Mouse (Mus musculus) bone marrow macrophage, adult 2 months (primary cell): ENCODE data around the gene Tmem156. TPM values are rescaled to one million over a fixed set of nuclear protein-coding genes. Genes with fewer than 3 reads are reported as not detected.

Source experiments
- H3K27ac ChIP-seq: 2 replicates; pipeline ENCODE4 v1.5.1; 2012; ENCODE audit warnings: low read depth, low read length; ENCODE audit not compliant: insufficient read depth
- H3K4me1 ChIP-seq: 2 replicates; pipeline ENCODE4 v1.6.1; 2012; ENCODE audit warnings: low read length; ENCODE audit not compliant: control insufficient read depth, insufficient read depth
- H3K4me3 ChIP-seq: 2 replicates; pipeline ENCODE4 v1.5.1; 2012; ENCODE audit warnings: mild to moderate bottlenecking, low read length, moderate library complexity; ENCODE audit not compliant: insufficient read depth
- CTCF ChIP-seq: IDR thresholded peaks from 2 replicates; pipeline ENCODE4 v1.5.1; 2012; ENCODE audit warnings: low read depth, mild to moderate bottlenecking, low read length, moderate library complexity
- POLR2A ChIP-seq: IDR thresholded peaks from 2 replicates; pipeline ENCODE4 v1.6.1; 2012; ENCODE audit warnings: mild to moderate bottlenecking, low read depth, low read length, borderline replicate concordance
- polyA plus RNA-seq: library from polyadenylated mRNA; stranded (reverse); fragments of >200 nt; gene quantifications from 2 replicates; pipeline ENCODE4 v1.2.4, GENCODE M21; 2012; ENCODE audit not compliant: missing spikeins, insufficient read depth, insufficient read length

Tmem156 gene
- polyA plus RNA-seq, 1 experiment = 6.1 TPM

DNA sequence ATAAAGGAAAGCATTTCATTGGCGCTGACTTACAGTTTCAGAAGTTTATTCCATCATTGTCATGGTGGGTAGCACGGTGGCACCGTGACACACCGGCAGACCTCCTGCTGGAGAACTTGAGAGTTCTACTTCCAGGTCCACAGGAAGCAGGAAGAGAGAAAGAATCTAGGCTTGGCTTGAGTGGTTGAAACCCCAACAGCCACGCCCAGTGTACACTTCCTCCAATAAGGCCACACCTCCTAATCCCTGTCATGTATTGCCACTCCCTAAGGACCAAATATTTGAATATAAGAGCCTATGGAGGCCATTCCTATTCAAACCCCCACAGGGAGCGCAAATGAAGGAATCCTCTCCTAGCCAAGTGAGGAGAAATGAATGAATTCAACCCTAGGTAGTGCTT, 34.3 kb downstream of the Tmem156 start:
- TF ChIP-seq CTCF (no peak), POLR2A (no peak)
- Histone ChIP-seq H3K4me1 (no peaks in the 10 kb centered on the region), H3K4me3 (no peak overlapping the region), H3K27ac (no peak overlapping the region)

GRCm38 (mm10) chr5:65051513-65051912, 40.4 kb downstream of the Tmem156 start:
- H3K4me1 ChIP-seq = no peaks in the 10 kb centered on the region
- H3K27ac ChIP-seq = no peak overlapping the region
- TF ChIP-seq CTCF (no peak), POLR2A (no peak)
- no peak overlapping the region for H3K4me3 ChIP-seq

GRCm38 (mm10) chr5:65049880-65050279, 42.1 kb downstream of the Tmem156 start:
- TF ChIP-seq POLR2A (no peak), CTCF (no peak)
- no peak overlapping the region for H3K4me3 ChIP-seq
- H3K27ac ChIP-seq = no peak overlapping the region
- no peaks in the 10 kb centered on the region for H3K4me1 ChIP-seq

GRCm38 (mm10) chr5:65047285-65047855, 44.6 kb downstream of the Tmem156 start:
- H3K4me1 ChIP-seq = no peaks in the 10 kb centered on the region
- no peak overlapping the region for H3K27ac ChIP-seq
- TF ChIP-seq CTCF = no peak
- no peak for TF ChIP-seq POLR2A
- H3K4me3 ChIP-seq = no peak overlapping the region

GRCm38 (mm10) chr5:65046442-65047284, 45.3 kb downstream of the Tmem156 start:
- TF ChIP-seq POLR2A (no peak), CTCF (no peak)
- H3K27ac ChIP-seq = no peak overlapping the region
- H3K4me1 ChIP-seq = no peaks in the 10 kb centered on the region
- H3K4me3 ChIP-seq = no peak overlapping the region

GRCm38 (mm10) chr5:65045642-65046370, 46.1 kb downstream of the Tmem156 start:
- Histone ChIP-seq H3K4me1 (no peaks in the 10 kb centered on the region), H3K4me3 (no peak overlapping the region), H3K27ac (no peak overlapping the region)
- TF ChIP-seq CTCF (no peak), POLR2A (no peak)

- H3K4me3 ChIP-seq = no peak overlapping the region
- peaks cover 4% of the 10 kb centered on the region for H3K4me1 ChIP-seq
- H3K27ac ChIP-seq = no peak overlapping the region
- TF ChIP-seq POLR2A (no peak), CTCF (no peak)
Observed at GRCm38 (mm10) chr5:65043407-65043895, 48.5 kb downstream of the Tmem156 start.

- H3K4me3 ChIP-seq = no peak overlapping the region
- H3K27ac ChIP-seq = no peak overlapping the region
- peak; percentile 21; the same call in 1 of the 2 replicates for TF ChIP-seq CTCF
- no peak for TF ChIP-seq POLR2A
- peaks cover 6% of the 10 kb centered on the region for H3K4me1 ChIP-seq
Observed at GRCm38 (mm10) chr5:65040463-65040862, 51.5 kb downstream of the Tmem156 start.

GRCm38 (mm10) chr5:65038811-65039571, 52.9 kb downstream of the Tmem156 start:
- peaks cover 6% of the 10 kb centered on the region for H3K4me1 ChIP-seq

DNA sequence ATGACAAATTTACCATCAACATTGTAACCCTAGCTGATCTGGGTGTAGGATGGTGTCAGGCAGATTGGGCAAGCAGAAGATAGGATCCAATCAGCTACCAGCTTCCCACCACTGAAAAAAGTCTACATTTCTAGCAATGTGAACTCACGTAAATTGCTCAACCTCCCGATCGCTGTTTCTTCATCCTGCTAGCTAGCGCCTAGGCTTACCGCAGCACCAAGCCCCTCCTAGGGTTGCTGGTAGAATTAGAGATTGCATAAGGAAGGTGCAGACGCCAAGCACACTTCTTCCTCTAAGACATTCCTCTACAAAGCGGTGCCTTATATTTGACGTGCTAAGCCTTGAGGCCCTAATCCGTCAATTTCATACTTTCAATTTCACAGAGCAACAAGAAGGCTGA, 53.6 kb downstream of the Tmem156 start:
- Histone ChIP-seq H3K4me3 (peak overlapping the region; percentile 21; the same call in 1 of the 2 replicates), H3K4me1 (peaks cover 6% of the 10 kb centered on the region), H3K27ac (no peak overlapping the region)
- TF ChIP-seq CTCF (no peak), POLR2A (no peak)

More at GRCm38 (mm10) chr5:65038811-65039571, 52.9 kb downstream of the Tmem156 start:
- no peak for TF ChIP-seq POLR2A
- TF ChIP-seq CTCF = no peak
- Histone ChIP-seq H3K27ac (no peak overlapping the region), H3K4me3 (no peak overlapping the region)
